Mouse (Mus musculus) left cerebral cortex, postnatal 10 days (tissue): ENCODE data around the gene Knl1. TPM values are rescaled to one million over a fixed set of nuclear protein-coding genes. Genes with fewer than 3 reads are reported as not detected.

Experiments
- DNase-seq, 2 experiments: peaks; one replicate each; pipeline ENCODE4 v3.0.0; 2021 to 2022; ENCODE audit warnings: low spot score in 2 of 2, mixed read lengths in 1 of 2; ENCODE audit errors: extremely low spot score in 1 of 2
- intact Hi-C: fragments of 180-260 bp; cut with DNase I; formaldehyde crosslinking; loops from one replicate; pipeline ENCODE4 v1.15.1; 2025
- total RNA-seq, 2 experiments: library from RNA; stranded (reverse); gene quantifications; 2 replicates each; pipeline ENCODE4 v1.2.3; 2021

Knl1 gene
- total RNA-seq, 2 experiments from 2014 or later = 1.4 to 1.6 TPM

DNA sequence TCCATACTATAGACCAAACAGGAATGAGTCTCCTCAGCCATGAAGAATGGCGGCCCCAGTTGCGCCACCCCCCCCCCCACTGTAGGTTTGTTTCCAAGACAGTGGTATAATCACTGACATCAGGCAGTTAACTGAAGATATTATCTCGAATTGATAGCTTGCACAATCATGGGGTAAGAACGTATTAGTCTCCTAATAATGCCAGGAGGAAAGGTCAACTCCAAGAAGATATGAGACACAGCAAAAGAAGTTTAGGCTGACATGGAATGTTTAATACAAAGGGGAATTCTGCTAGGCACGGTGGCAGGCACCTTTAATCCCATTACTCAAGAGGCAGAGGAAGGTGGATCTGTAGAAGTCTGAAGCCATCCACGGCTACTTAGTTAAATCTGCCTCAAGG is 99.5 kb downstream of the Knl1 start:
- no peak for DNase-seq
- intact Hi-C loops = loop anchor here (10.0 kb wide), 1 partner anchor 278 kb away; no protein-coding TSS in a partner anchor

DNA sequence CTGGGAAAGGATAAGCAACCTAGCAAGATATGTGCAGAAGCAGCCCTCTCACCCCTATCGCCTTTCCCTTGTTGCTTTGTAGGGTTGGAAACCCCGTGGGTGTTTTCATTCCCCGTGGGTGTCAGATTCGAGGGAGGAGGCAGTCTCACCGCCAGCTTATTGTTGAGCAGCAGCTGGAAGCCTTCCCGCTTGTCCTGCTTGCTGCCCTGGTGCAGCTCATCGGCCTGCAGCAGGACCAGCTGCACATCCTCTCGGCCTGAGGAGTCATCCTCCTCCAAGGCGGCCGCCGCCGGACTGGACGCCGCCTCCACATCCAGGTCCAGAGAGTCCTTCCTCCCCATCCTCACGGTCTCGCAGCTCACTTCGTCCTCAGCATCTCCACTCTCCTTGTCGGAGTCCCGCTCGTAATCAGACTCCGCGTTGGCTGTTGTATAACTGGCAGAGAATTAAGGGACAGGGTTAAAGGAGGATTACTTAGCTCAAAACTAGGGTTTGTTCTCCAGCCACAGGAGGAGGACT is 100.3 kb downstream of the Knl1 start:
- intact Hi-C loops = loop anchor here (10.0 kb wide), 1 partner anchor 278 kb away; no protein-coding TSS in a partner anchor
- no peak for DNase-seq

DNA sequence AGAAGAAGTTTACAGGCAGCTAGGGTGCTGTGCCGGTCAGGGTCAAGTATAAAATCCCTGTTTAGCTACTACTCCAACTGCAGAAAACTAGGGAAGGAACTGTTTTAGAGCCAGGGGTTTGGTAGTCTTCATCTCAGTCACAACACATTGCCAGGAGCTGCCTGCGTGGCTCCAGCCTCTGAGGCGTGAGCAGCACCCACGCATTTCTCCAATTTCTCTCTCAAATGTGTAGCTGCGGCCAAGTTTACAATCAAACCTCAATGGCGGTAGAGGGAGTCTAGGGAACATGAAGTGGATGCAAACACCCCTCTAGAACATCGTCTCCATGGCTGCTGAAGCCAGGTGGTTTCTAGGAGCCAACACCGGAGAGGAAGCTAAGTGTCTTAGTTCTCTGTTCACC is 100.9 kb downstream of the Knl1 start:
- no peak for DNase-seq
- intact Hi-C loops = loop anchor here (10.0 kb wide), 1 partner anchor 277 kb away; no protein-coding TSS in a partner anchor

DNA sequence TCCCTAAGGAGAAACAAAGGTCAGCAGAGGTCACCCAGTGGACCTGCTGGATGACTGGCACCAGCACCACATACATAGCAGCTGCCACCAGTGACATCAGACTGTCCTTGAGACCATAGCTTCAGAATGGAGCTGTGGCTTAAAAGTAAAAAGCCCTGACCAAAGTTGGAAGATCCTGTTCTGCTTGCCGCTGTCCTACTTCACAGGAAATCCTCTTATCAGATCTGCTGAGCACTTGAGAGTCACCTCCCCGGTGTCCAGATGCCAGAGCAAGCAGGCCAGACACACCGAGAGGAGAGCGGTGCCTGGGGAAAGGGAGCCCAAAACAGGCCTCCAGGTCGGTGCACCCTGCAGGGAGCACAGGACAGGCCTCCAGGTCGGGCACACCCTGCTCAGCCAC is 105.3 kb downstream of the Knl1 start:
- no peak for DNase-seq
- intact Hi-C loops = no loop called here

DNA sequence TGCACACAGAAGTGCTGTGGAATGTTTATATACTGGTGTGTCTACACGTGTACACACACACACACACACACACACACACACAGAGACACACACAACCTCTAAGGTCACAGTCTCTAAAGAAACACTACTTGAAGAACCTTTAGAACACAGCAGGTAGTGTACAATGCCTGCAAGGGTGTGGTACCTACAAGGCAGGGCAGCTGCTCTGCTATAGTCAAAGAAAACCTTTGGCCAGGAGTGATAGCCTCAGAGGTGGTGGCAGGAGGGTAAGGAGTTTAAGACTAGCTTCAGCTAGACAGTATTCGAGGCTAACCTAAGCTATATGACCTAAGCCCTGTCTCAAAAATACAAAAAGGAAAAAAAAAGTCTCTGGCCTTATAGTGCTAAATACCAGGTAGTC is 107.8 kb downstream of the Knl1 start:
- intact Hi-C loops = no loop called here
- DNase-seq = no peak

Other genes with a start within 250 kb of the Knl1 start
- gene Knstrn, start 233.1 kb upstream of the Knl1 start, total RNA-seq = 1 to 10 TPM; 3.3 to 3.5 TPM
- gene Ivd, start 185.2 kb upstream of the Knl1 start, total RNA-seq = 10 to 100 TPM; 63.1 to 70.0 TPM
- gene Bahd1, start 146.7 kb upstream of the Knl1 start, total RNA-seq = 10 to 100 TPM; 29.9 to 32.1 TPM
- gene Chst14, start 120.6 kb upstream of the Knl1 start, total RNA-seq = 1 to 10 TPM; 2.4 to 2.9 TPM
- 10 to 100 TPM; 61.6 to 61.8 TPM for gene Ccdc32, start 17.7 kb upstream of the Knl1 start, total RNA-seq
- gene Rpusd2, start 12.3 kb upstream of the Knl1 start, total RNA-seq = 1 to 10 TPM; 6.3 to 6.7 TPM
- gene Rad51, start 65.7 kb downstream of the Knl1 start, total RNA-seq = 1 to 10 TPM; 2.8 to 3.6 TPM
- gene Rmdn3, start 109.9 kb downstream of the Knl1 start, total RNA-seq = 10 to 100 TPM; 43.2 to 48.4 TPM
- gene Gchfr, start 120.7 kb downstream of the Knl1 start, total RNA-seq = under 1 TPM in 1 of 2 experiments, not detected in 1; 0.59 TPM
- gene Gm14137, start 127.4 kb downstream of the Knl1 start, total RNA-seq = not detected
- 10 to 100 TPM; 36.0 to 36.4 TPM for gene Zfyve19, start 161.5 kb downstream of the Knl1 start, total RNA-seq
- gene Dnajc17, start 161.7 kb downstream of the Knl1 start, total RNA-seq = 10 to 100 TPM; 18.0 to 19.1 TPM
- gene Ppp1r14d, start 182.8 kb downstream of the Knl1 start, total RNA-seq = not detected
- gene Spint1, start 190.2 kb downstream of the Knl1 start, total RNA-seq = 1 to 10 TPM in 1 of 2 experiments, under 1 TPM in 1; 0.28 to 1.4 TPM
- gene Rhov, start 224.2 kb downstream of the Knl1 start, total RNA-seq = 10 to 100 TPM; 14.3 to 16.3 TPM
- gene Vps18, start 241.6 kb downstream of the Knl1 start, total RNA-seq = 10 to 100 TPM; 33.7 to 33.8 TPM